Mouse (Mus musculus): ENCODE measurements around the gene Gm45711.
"Not testable (repeated sequence)": the region's sequence is repeated elsewhere in the genome, so short reads cannot be mapped to it uniquely, and the experiment has no call there.

- TF ChIP-seq CTCF (IDR thresholded peaks at IDR 0.05; ENCODE audit: low read depth, low read length); POLR2A (IDR thresholded peaks at IDR 0.05; ENCODE audit: insufficient read depth, low read length); EP300 (IDR thresholded peaks at IDR 0.05; ENCODE audit: insufficient read depth, low read depth, low read length): not testable (repeated sequence)
These were observed 1.5 kb downstream of the Gm45711 start for GRCm38 (mm10) chr8:104308341-104308740.
